Mouse (Mus musculus): ENCODE data around the gene Spink4.

DNA sequence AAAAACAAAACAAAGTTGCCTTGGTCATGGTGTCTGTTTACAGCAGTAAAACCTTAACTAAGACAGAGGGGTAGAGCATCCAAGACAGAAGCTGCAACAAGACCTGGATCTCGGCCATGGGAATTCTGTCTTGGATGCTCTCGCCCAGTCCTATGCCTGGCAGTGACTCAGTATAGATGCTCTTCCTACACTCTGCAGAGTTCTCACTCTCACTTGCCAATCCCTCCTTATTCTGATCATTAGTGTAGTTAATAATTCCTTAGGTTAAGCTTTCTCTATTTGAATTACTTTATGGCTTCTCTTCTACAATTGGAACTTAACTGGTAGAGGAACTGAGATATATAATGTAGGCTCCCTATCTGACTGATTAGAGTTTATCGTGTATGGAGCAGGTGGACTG is 24.7 kb upstream of the Spink4 start:
- no peak for TF ChIP-seq CTCF (IDR thresholded peaks at IDR 0.05; ENCODE audit: low read depth, low read length)
- no peak for TF ChIP-seq POLR2A (IDR thresholded peaks at IDR 0.05; ENCODE audit: insufficient read depth, low read length)
- no peak for TF ChIP-seq EP300 (IDR thresholded peaks at IDR 0.05; ENCODE audit: insufficient read depth, low read depth, low read length)
